Mouse (Mus musculus): ENCODE results near the gene Itgb4.

Itgb4 gene

GRCm38 (mm10) chr11:115968731-115969405, 5.6 kb upstream of the Itgb4 start:
- no peak for DNase-seq (ENCODE audit: extremely low read depth, insufficient read length, low spot score)

- no peak for DNase-seq (ENCODE audit: extremely low read depth, insufficient read length, low spot score)
Measured at GRCm38 (mm10) chr11:115970006-115970673, 4.4 kb upstream of the Itgb4 start.

GRCm38 (mm10) chr11:115971016-115971415, 3.5 kb upstream of the Itgb4 start:
- peak; percentile 61 for DNase-seq (ENCODE audit: extremely low read depth, insufficient read length, low spot score)

- DNase-seq (ENCODE audit: extremely low read depth, insufficient read length, low spot score) = no peak
Measured at GRCm38 (mm10) chr11:115975083-115975420, 543 bp downstream of the Itgb4 start.

- no peak for DNase-seq (ENCODE audit: extremely low read depth, insufficient read length, low spot score)
Measured at GRCm38 (mm10) chr11:115975544-115975943, 1.0 kb downstream of the Itgb4 start.

GRCm38 (mm10) chr11:115982472-115982871, 8.0 kb downstream of the Itgb4 start:
- DNase-seq (ENCODE audit: extremely low read depth, insufficient read length, low spot score) = no peak

GRCm38 (mm10) chr11:115983291-115983690, 8.8 kb downstream of the Itgb4 start:
- no peak for DNase-seq (ENCODE audit: extremely low read depth, insufficient read length, low spot score)

- no peak for DNase-seq (ENCODE audit: extremely low read depth, insufficient read length, low spot score)
Measured at GRCm38 (mm10) chr11:115989686-115990085, 15.2 kb downstream of the Itgb4 start.

GRCm38 (mm10) chr11:115992098-115992497, 17.6 kb downstream of the Itgb4 start:
- no peak for DNase-seq (ENCODE audit: extremely low read depth, insufficient read length, low spot score)

- DNase-seq (ENCODE audit: extremely low read depth, insufficient read length, low spot score) = no peak
Measured at GRCm38 (mm10) chr11:115995256-115995655, 20.7 kb downstream of the Itgb4 start.

- no peak for DNase-seq (ENCODE audit: extremely low read depth, insufficient read length, low spot score)
Measured at GRCm38 (mm10) chr11:115997047-115997446, 22.5 kb downstream of the Itgb4 start.

- DNase-seq (ENCODE audit: extremely low read depth, insufficient read length, low spot score) = no peak
Measured at GRCm38 (mm10) chr11:115997662-115998061, 23.2 kb downstream of the Itgb4 start.

- no peak for DNase-seq (ENCODE audit: extremely low read depth, insufficient read length, low spot score)
Measured at GRCm38 (mm10) chr11:115999027-115999426, 24.5 kb downstream of the Itgb4 start.

GRCm38 (mm10) chr11:115999538-116000143, 25.1 kb downstream of the Itgb4 start:
- peak; percentile 81 for DNase-seq (ENCODE audit: extremely low read depth, insufficient read length, low spot score)

- DNase-seq (ENCODE audit: extremely low read depth, insufficient read length, low spot score) = no peak
Measured at GRCm38 (mm10) chr11:116000607-116001006, 26.1 kb downstream of the Itgb4 start.

GRCm38 (mm10) chr11:116001725-116002124, 27.2 kb downstream of the Itgb4 start:
- DNase-seq (ENCODE audit: extremely low read depth, insufficient read length, low spot score) = no peak

- DNase-seq (ENCODE audit: extremely low read depth, insufficient read length, low spot score) = no peak
Measured at GRCm38 (mm10) chr11:116002894-116003293, 28.4 kb downstream of the Itgb4 start.

GRCm38 (mm10) chr11:116004186-116004823, 29.8 kb downstream of the Itgb4 start:
- no peak for DNase-seq (ENCODE audit: extremely low read depth, insufficient read length, low spot score)

GRCm38 (mm10) chr11:116004840-116005700, 30.6 kb downstream of the Itgb4 start:
- no peak for DNase-seq (ENCODE audit: extremely low read depth, insufficient read length, low spot score)

- DNase-seq (ENCODE audit: extremely low read depth, insufficient read length, low spot score) = no peak
Measured at GRCm38 (mm10) chr11:116005701-116006419, 31.4 kb downstream of the Itgb4 start.
